In the genomic region with DNA sequence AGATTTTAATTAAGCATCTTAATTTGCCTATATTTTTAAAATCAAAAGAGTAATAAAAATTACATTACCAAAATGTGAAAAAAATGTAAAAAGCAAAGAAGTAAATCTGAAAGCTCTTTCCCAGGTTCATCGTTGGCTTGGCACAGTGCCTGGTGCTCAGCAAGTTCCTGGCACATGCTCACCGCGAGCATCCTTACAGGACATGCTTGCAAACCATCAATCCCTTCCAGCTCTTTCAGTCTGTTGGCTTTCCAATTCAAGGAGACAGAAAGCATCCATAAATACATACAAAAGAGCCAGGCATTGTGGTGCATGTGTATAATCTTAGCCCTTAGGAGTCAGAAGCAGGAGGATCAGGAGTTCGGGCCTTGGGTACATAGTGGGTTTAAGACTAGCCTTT, we compare ENCODE assay signal across 15 mouse cellular contexts.
DNase-seq lines count a peak whose midpoint lies in the region; ATAC-seq lines count a peak whose summit lies in the region.
"Had no signal": no experiment of that assay in that cellular context is flagged by ENCODE, and none has a peak within 500 bp of the region (broad histone marks: within the 10 kb centered on the region; RNA-seq: fewer than 3 reads in every experiment).

No protein-coding gene starts in this region.

- H3K9me3 ChIP-seq in hindbrain, embryonic 14.5 days (ENCODE audit: control insufficient read depth, low read length): no peaks in the 10 kb centered on the region
- H3K9me3 ChIP-seq in hindbrain, embryonic 11.5 days (ENCODE audit: control insufficient read depth, low read length): no peaks in the 10 kb centered on the region

- no peak overlapping the region for H3K4me3 ChIP-seq in hindbrain, embryonic 14.5 days (replicated peaks; ENCODE audit: low read length)
- no peak overlapping the region for H3K4me3 ChIP-seq in hindbrain, embryonic 11.5 days (ENCODE audit: low read depth, low read length)
- H3K4me3 ChIP-seq: erythroblast, embryonic 14.5 days; heart, adult 2 months; megakaryocyte, embryonic 14.5 days had no signal

- no peaks in the 10 kb centered on the region for H3K36me3 ChIP-seq in hindbrain, embryonic 14.5 days (replicated peaks; ENCODE audit: control insufficient read depth, insufficient read depth)
- no peaks in the 10 kb centered on the region for H3K36me3 ChIP-seq in hindbrain, embryonic 11.5 days (ENCODE audit: control insufficient read depth, insufficient read depth, low read length)

- H3K4me2 ChIP-seq in hindbrain, embryonic 14.5 days (replicated peaks): no peak overlapping the region
- no peak overlapping the region for H3K4me2 ChIP-seq in hindbrain, embryonic 11.5 days (replicated peaks; ENCODE audit: low read depth, low read length)

- no peaks in the 10 kb centered on the region for H3K27me3 ChIP-seq in hindbrain, embryonic 14.5 days (ENCODE audit: control insufficient read depth, insufficient read depth, low read length)
- no peaks in the 10 kb centered on the region for H3K27me3 ChIP-seq in hindbrain, embryonic 11.5 days (ENCODE audit: control insufficient read depth, insufficient read depth, low read length)
- H3K27me3 ChIP-seq: megakaryocyte, embryonic 14.5 days had no signal

- H3K4me1 ChIP-seq in hindbrain, embryonic 14.5 days (replicated peaks; ENCODE audit: control insufficient read depth, insufficient read depth, low read length): 0 out of 2 replicates have a peak, but pooled peaks cover 5% of the 10 kb centered on the region
- no peaks in the 10 kb centered on the region for H3K4me1 ChIP-seq in hindbrain, embryonic 11.5 days (replicated peaks; ENCODE audit: control insufficient read depth, insufficient read depth, low read length)
- H3K4me1 ChIP-seq: megakaryocyte, embryonic 14.5 days had no signal

- 58% methylated on average over 4 of the region's 4 CpGs for WGBS in hindbrain, embryonic 14.5 days
- WGBS in hindbrain, embryonic 11.5 days: 84% methylated on average over 4 of the region's 4 CpGs

- H3K27ac ChIP-seq in hindbrain, embryonic 14.5 days: no peak overlapping the region
- no peak overlapping the region for H3K27ac ChIP-seq in hindbrain, embryonic 11.5 days (ENCODE audit: low read depth, low read length)
- H3K27ac ChIP-seq: heart, adult 2 months; liver, embryonic 14.5 days had no signal

- H3K9ac ChIP-seq in hindbrain, embryonic 14.5 days: no peak overlapping the region
- H3K9ac ChIP-seq in hindbrain, embryonic 11.5 days (ENCODE audit: low read depth, low read length): no peak overlapping the region
- H3K9ac ChIP-seq: liver, embryonic 14.5 days had no signal

- no peak for ATAC-seq in hindbrain, embryonic 14.5 days (ENCODE audit: low FRiP score)
- no peak for ATAC-seq in hindbrain, embryonic 11.5 days (ENCODE audit: low FRiP score)

- DNase-seq in hindbrain, embryonic 14.5 days (ENCODE audit: low spot score): peak; percentile 63
- no peak for DNase-seq in hindbrain, embryonic 11.5 days (ENCODE audit: low spot score)
- DNase-seq in right cerebral cortex, postnatal 10 days (ENCODE audit: low spot score in 2 of 2): peak; percentile 42 to 49
- DNase-seq in right cerebral cortex, adult 2 months (ENCODE audit: low spot score in 2 of 2): no peak
- peak; percentile 42 for DNase-seq in cerebellum, adult 9-11 months
- DNase-seq in frontal cortex, postnatal 10 days (ENCODE audit: low spot score in 2 of 2): no peak
- no peak for DNase-seq in lung, adult 18-20 months
- DNase-seq: heart, adult 2 months; kidney, adult 8-10 months; kidney, postnatal 4 days; lung, postnatal 10 days; thymus, adult 2 months had no signal

Comparison
In these comparisons a context has a peak if more than half of its experiments do, and no peak if none do; other contexts are left out.
1. DNase-seq: peak in hindbrain, embryonic 14.5 days (single experiment), right cerebral cortex, postnatal 10 days (2 of 2) and cerebellum, adult 9-11 months (single experiment); none in hindbrain, embryonic 11.5 days (single experiment), right cerebral cortex, adult 2 months (0 of 2), frontal cortex, postnatal 10 days (0 of 2) and lung, adult 18-20 months (0 of 2).